Mouse (Mus musculus): ENCODE measurements around the gene Olfr1024. TPM values are rescaled to one million over a fixed set of nuclear protein-coding genes. Genes with fewer than 3 reads are reported as not detected.

Olfr1024 gene
- total RNA-seq (2017) = not detected in 3 replicates

- ATAC-seq (replicated peaks; ENCODE audit: insufficient number of reproducible peaks, low FRiP score, low TSS enrichment, poor library complexity, severe bottlenecking) = no peak
These were observed at the start of gene Olfr1024 for GRCm38 (mm10) chr2:85904952-85905351. Gene Olfr1024 (minus strand): TSS chr2:85905052.

GRCm38 (mm10) chr2:85950137-85950536 lies 45.3 kb upstream of the Olfr1024 start, which contains the start of gene Olfr1028:
Gene Olfr1028 (plus strand): TSS chr2:85950437.
- no peak for ATAC-seq (replicated peaks; ENCODE audit: insufficient number of reproducible peaks, low FRiP score, low TSS enrichment, poor library complexity, severe bottlenecking)

GRCm38 (mm10) chr2:85921258-85921657 lies 16.4 kb upstream of the Olfr1024 start, which contains the start of gene Olfr1026:
Gene Olfr1026 (plus strand): TSS chr2:85921558.
- ATAC-seq (replicated peaks; ENCODE audit: insufficient number of reproducible peaks, low FRiP score, low TSS enrichment, poor library complexity, severe bottlenecking) = no peak

GRCm38 (mm10) chr2:85914893-85915292 lies 10.0 kb upstream of the Olfr1024 start, which contains the start of gene Olfr1025-ps1:
Gene Olfr1025-ps1 (plus strand): TSS chr2:85915193.
- ATAC-seq (replicated peaks; ENCODE audit: insufficient number of reproducible peaks, low FRiP score, low TSS enrichment, poor library complexity, severe bottlenecking) = no peak

GRCm38 (mm10) chr2:85913197-85913596 lies 8.3 kb upstream of the Olfr1024 start:
- ATAC-seq (replicated peaks; ENCODE audit: insufficient number of reproducible peaks, low FRiP score, low TSS enrichment, poor library complexity, severe bottlenecking) = no peak

- no peak for ATAC-seq (replicated peaks; ENCODE audit: insufficient number of reproducible peaks, low FRiP score, low TSS enrichment, poor library complexity, severe bottlenecking)
These were observed 19.5 kb downstream of the Olfr1024 start, which contains the start of gene Olfr1023 for GRCm38 (mm10) chr2:85885340-85885739. Gene Olfr1023 (plus strand): TSS chr2:85885640.

GRCm38 (mm10) chr2:85868294-85868693 lies 36.6 kb downstream of the Olfr1024 start, which contains the start of gene Olfr1022:
Gene Olfr1022 (plus strand): TSS chr2:85868594.
- ATAC-seq (replicated peaks; ENCODE audit: insufficient number of reproducible peaks, low FRiP score, low TSS enrichment, poor library complexity, severe bottlenecking) = no peak

Other genes starting within 250 kb of the Olfr1024 start
- not detected in 3 replicates for gene Olfr154, start 240.6 kb downstream of the Olfr1024 start, total RNA-seq (2017)
- gene Olfr1006, start 226.3 kb downstream of the Olfr1024 start, total RNA-seq (2017) = not detected in 3 replicates
- not detected in 3 replicates for gene Olfr1008, start 215.6 kb downstream of the Olfr1024 start, total RNA-seq (2017)
- gene Olfr1009, start 189.6 kb downstream of the Olfr1024 start, total RNA-seq (2017) = not detected in 3 replicates
- not detected in 3 replicates for gene Olfr1012, start 142.3 kb downstream of the Olfr1024 start, total RNA-seq (2017)
- not detected in 3 replicates for gene Olfr1013, start 138.0 kb downstream of the Olfr1024 start, total RNA-seq (2017)
- gene Olfr1014, start 132.3 kb downstream of the Olfr1024 start, total RNA-seq (2017) = not detected in 3 replicates
- gene Olfr1015, start 123.0 kb downstream of the Olfr1024 start, total RNA-seq (2017) = not detected in 3 replicates
- not detected in 3 replicates for gene Olfr1016, start 102.5 kb downstream of the Olfr1024 start, total RNA-seq (2017)
- 0.43 TPM in 1 of 3 replicates, not detected in the others for gene Olfr1018, start 86.6 kb downstream of the Olfr1024 start, total RNA-seq (2017)
- not detected in 3 replicates for gene Olfr1019, start 59.6 kb downstream of the Olfr1024 start, total RNA-seq (2017)
- gene Olfr1020, start 58.0 kb downstream of the Olfr1024 start, total RNA-seq (2017) = not detected in 3 replicates
- not detected in 3 replicates for gene Olfr1022, start 36.5 kb downstream of the Olfr1024 start, total RNA-seq (2017)
- not detected in 3 replicates for gene Olfr1023, start 19.4 kb downstream of the Olfr1024 start, total RNA-seq (2017)
- gene Olfr1025-ps1, start 10.1 kb upstream of the Olfr1024 start, total RNA-seq (2017) = 0.11 TPM in 1 of 3 replicates, not detected in the others
- gene Olfr1026, start 16.5 kb upstream of the Olfr1024 start, total RNA-seq (2017) = not detected in 3 replicates
- gene Olfr1028, start 45.4 kb upstream of the Olfr1024 start, total RNA-seq (2017) = not detected in 3 replicates
- gene Olfr1029, start 68.8 kb upstream of the Olfr1024 start, total RNA-seq (2017) = not detected in 3 replicates
- gene Olfr1030, start 74.2 kb upstream of the Olfr1024 start, total RNA-seq (2017) = not detected in 3 replicates
- not detected in 3 replicates for gene Olfr1031, start 85.3 kb upstream of the Olfr1024 start, total RNA-seq (2017)
- gene Olfr1032, start 100.5 kb upstream of the Olfr1024 start, total RNA-seq (2017) = not detected in 3 replicates
- 0.19 to 0.39 TPM in 2 of 3 replicates, not detected in the other for gene Olfr1033, start 115.6 kb upstream of the Olfr1024 start, total RNA-seq (2017)
- not detected in 3 replicates for gene Olfr1034, start 140.8 kb upstream of the Olfr1024 start, total RNA-seq (2017)
- gene Olfr1036, start 168.9 kb upstream of the Olfr1024 start, total RNA-seq (2017) = not detected in 3 replicates
- gene Olfr1037, start 182.3 kb upstream of the Olfr1024 start, total RNA-seq (2017) = not detected in 3 replicates
- gene Olfr1039, start 230.9 kb upstream of the Olfr1024 start, total RNA-seq (2017) = not detected in 3 replicates
- gene Olfr1040, start 241.7 kb upstream of the Olfr1024 start, total RNA-seq (2017) = not detected in 3 replicates

Measured in monocyte, adult 5-6 weeks (primary cell).